Mouse (Mus musculus) gastrocnemius, postnatal 4 days (tissue): Measurements from ENCODE around the gene Fbln1. TPM values are rescaled to one million over a fixed set of nuclear protein-coding genes. Genes with fewer than 3 reads are reported as not detected.
"Not testable (repeated sequence)": the region's sequence is repeated elsewhere in the genome, so short reads cannot be mapped to it uniquely, and the experiment has no call there.

Source experiments
- DNase-seq, 2 experiments: peaks; one replicate each; pipeline ENCODE4 v3.0.0; 2021 to 2022; ENCODE audit warnings: low spot score in 2 of 2, mixed read lengths in 2 of 2
- total RNA-seq, 2 experiments: library from RNA; stranded (reverse); gene quantifications; 2 replicates each; pipeline ENCODE4 v1.2.3; 2021

Fbln1 gene
- total RNA-seq, 2 experiments from 2014 or later = 41.1 to 42.4 TPM

DNA sequence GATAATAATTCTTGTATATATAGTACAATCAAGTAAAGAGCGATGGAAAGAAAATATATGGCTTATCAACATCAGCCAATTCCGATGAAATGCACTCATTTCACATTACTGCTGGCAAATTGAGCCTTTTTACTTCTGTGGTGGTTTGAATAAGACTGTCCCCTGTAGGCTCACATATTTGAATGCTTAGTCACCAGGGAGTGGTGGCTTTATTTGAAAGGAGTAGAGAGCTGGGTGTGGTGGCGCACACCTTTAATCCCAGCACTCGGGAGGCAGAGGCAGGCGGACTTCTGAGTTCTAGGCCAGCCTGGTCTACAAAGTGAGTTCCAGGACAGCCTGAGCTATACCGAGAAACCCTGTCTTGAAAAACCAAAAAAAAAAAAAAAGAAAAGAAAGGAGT lies 127.8 kb downstream of the Fbln1 start:
- DNase-seq = not testable (repeated sequence)

- DNase-seq = no peak
Observed at GRCm38 (mm10) chr15:85334234-85334633, 128.5 kb downstream of the Fbln1 start.

- no peak for DNase-seq
Observed at GRCm38 (mm10) chr15:85335671-85336300, 130.0 kb downstream of the Fbln1 start, which contains the start of gene Atxn10. Gene Atxn10 (plus strand): TSS chr15:85336245.

Other genes with a start within 250 kb of the Fbln1 start
- 10 to 100 TPM; 33.5 to 36.7 TPM for gene 5031439G07Rik, start 217.4 kb upstream of the Fbln1 start, total RNA-seq
- gene Upk3a, start 188.8 kb upstream of the Fbln1 start, total RNA-seq = not detected
- 10 to 100 TPM; 12.7 to 14.0 TPM for gene Fam118a, start 177.0 kb upstream of the Fbln1 start, total RNA-seq
- under 1 TPM; 0.08 to 0.17 TPM for gene Smc1b, start 74.0 kb upstream of the Fbln1 start, total RNA-seq
- gene Ribc2, start 73.9 kb upstream of the Fbln1 start, total RNA-seq = not detected
- 100 to 1,000 TPM; 102 to 109 TPM for gene Atxn10, start 130.3 kb downstream of the Fbln1 start, total RNA-seq